Mouse (Mus musculus): Measurements from ENCODE around the gene Rapgef4. TPM values are rescaled to one million over a fixed set of nuclear protein-coding genes. Genes with fewer than 3 reads are reported as not detected.

The Rapgef4 gene
- polyA plus RNA-seq, 1 experiment: 8.1 TPM

GRCm38 (mm10) chr2:72092046-72092445 lies 111.0 kb downstream of the Rapgef4 start:
- no peaks in the 10 kb centered on the region for H3K27me3 ChIP-seq (ENCODE audit: control insufficient read depth, insufficient read depth, low read length)
- H3K36me3 ChIP-seq (ENCODE audit: control insufficient read depth, insufficient read depth, low read length): no peaks in the 10 kb centered on the region
- no peaks in the 10 kb centered on the region for H3K4me1 ChIP-seq (ENCODE audit: control insufficient read depth, insufficient read depth, low read length)
- no peak overlapping the region for H3K27ac ChIP-seq (ENCODE audit: control insufficient read depth, insufficient read depth, low read depth, low read length)
- no peak overlapping the region for H3K4me3 ChIP-seq (ENCODE audit: control insufficient read depth, low read depth, low read length)
- TF ChIP-seq POLR2A (IDR thresholded peaks at IDR 0.05; ENCODE audit: control insufficient read depth, low read depth, low read length): no peak
- no peak for TF ChIP-seq CTCF (IDR thresholded peaks at IDR 0.05; ENCODE audit: control insufficient read depth, insufficient read depth, insufficient replicate concordance, low read depth, low read length)

- TF ChIP-seq POLR2A (IDR thresholded peaks at IDR 0.05; ENCODE audit: control insufficient read depth, low read depth, low read length): no peak
- TF ChIP-seq CTCF (IDR thresholded peaks at IDR 0.05; ENCODE audit: control insufficient read depth, insufficient read depth, insufficient replicate concordance, low read depth, low read length): no peak
- no peaks in the 10 kb centered on the region for H3K4me1 ChIP-seq (ENCODE audit: control insufficient read depth, insufficient read depth, low read length)
- H3K4me3 ChIP-seq (ENCODE audit: control insufficient read depth, low read depth, low read length): no peak overlapping the region
- H3K27me3 ChIP-seq (ENCODE audit: control insufficient read depth, insufficient read depth, low read length): no peaks in the 10 kb centered on the region
- H3K36me3 ChIP-seq (ENCODE audit: control insufficient read depth, insufficient read depth, low read length): no peaks in the 10 kb centered on the region
- H3K27ac ChIP-seq (ENCODE audit: control insufficient read depth, insufficient read depth, low read depth, low read length): no peak overlapping the region
Measured at GRCm38 (mm10) chr2:72093402-72094037, 112.5 kb downstream of the Rapgef4 start.

GRCm38 (mm10) chr2:72094038-72094437 lies 113.0 kb downstream of the Rapgef4 start:
- no peaks in the 10 kb centered on the region for H3K27me3 ChIP-seq (ENCODE audit: control insufficient read depth, insufficient read depth, low read length)
- no peaks in the 10 kb centered on the region for H3K4me1 ChIP-seq (ENCODE audit: control insufficient read depth, insufficient read depth, low read length)
- H3K36me3 ChIP-seq (ENCODE audit: control insufficient read depth, insufficient read depth, low read length): no peaks in the 10 kb centered on the region
- no peak for TF ChIP-seq CTCF (IDR thresholded peaks at IDR 0.05; ENCODE audit: control insufficient read depth, insufficient read depth, insufficient replicate concordance, low read depth, low read length)
- no peak for TF ChIP-seq POLR2A (IDR thresholded peaks at IDR 0.05; ENCODE audit: control insufficient read depth, low read depth, low read length)
- H3K27ac ChIP-seq (ENCODE audit: control insufficient read depth, insufficient read depth, low read depth, low read length): no peak overlapping the region
- H3K4me3 ChIP-seq (ENCODE audit: control insufficient read depth, low read depth, low read length): no peak overlapping the region

- TF ChIP-seq POLR2A (IDR thresholded peaks at IDR 0.05; ENCODE audit: control insufficient read depth, low read depth, low read length) (no peak), CTCF (IDR thresholded peaks at IDR 0.05; ENCODE audit: control insufficient read depth, insufficient read depth, insufficient replicate concordance, low read depth, low read length) (no peak)
- Histone ChIP-seq H3K27ac (ENCODE audit: control insufficient read depth, insufficient read depth, low read depth, low read length) (no peak overlapping the region), H3K4me1 (ENCODE audit: control insufficient read depth, insufficient read depth, low read length) (no peaks in the 10 kb centered on the region), H3K27me3 (ENCODE audit: control insufficient read depth, insufficient read depth, low read length) (no peaks in the 10 kb centered on the region), H3K4me3 (ENCODE audit: control insufficient read depth, low read depth, low read length) (no peak overlapping the region), H3K36me3 (ENCODE audit: control insufficient read depth, insufficient read depth, low read length) (no peaks in the 10 kb centered on the region)
Measured at GRCm38 (mm10) chr2:72094446-72094845, 113.4 kb downstream of the Rapgef4 start.

GRCm38 (mm10) chr2:72095002-72095401 lies 114.0 kb downstream of the Rapgef4 start:
- no peaks in the 10 kb centered on the region for H3K36me3 ChIP-seq (ENCODE audit: control insufficient read depth, insufficient read depth, low read length)
- no peak overlapping the region for H3K4me3 ChIP-seq (ENCODE audit: control insufficient read depth, low read depth, low read length)
- H3K27me3 ChIP-seq (ENCODE audit: control insufficient read depth, insufficient read depth, low read length): no peaks in the 10 kb centered on the region
- H3K27ac ChIP-seq (ENCODE audit: control insufficient read depth, insufficient read depth, low read depth, low read length): no peak overlapping the region
- TF ChIP-seq CTCF (IDR thresholded peaks at IDR 0.05; ENCODE audit: control insufficient read depth, insufficient read depth, insufficient replicate concordance, low read depth, low read length): no peak
- TF ChIP-seq POLR2A (IDR thresholded peaks at IDR 0.05; ENCODE audit: control insufficient read depth, low read depth, low read length): no peak
- H3K4me1 ChIP-seq (ENCODE audit: control insufficient read depth, insufficient read depth, low read length): no peaks in the 10 kb centered on the region

GRCm38 (mm10) chr2:72096345-72096744 lies 115.3 kb downstream of the Rapgef4 start:
- Histone ChIP-seq H3K27ac (ENCODE audit: control insufficient read depth, insufficient read depth, low read depth, low read length) (no peak overlapping the region), H3K4me1 (ENCODE audit: control insufficient read depth, insufficient read depth, low read length) (no peaks in the 10 kb centered on the region), H3K27me3 (ENCODE audit: control insufficient read depth, insufficient read depth, low read length) (no peaks in the 10 kb centered on the region), H3K36me3 (ENCODE audit: control insufficient read depth, insufficient read depth, low read length) (no peaks in the 10 kb centered on the region), H3K4me3 (ENCODE audit: control insufficient read depth, low read depth, low read length) (no peak overlapping the region)
- TF ChIP-seq POLR2A (IDR thresholded peaks at IDR 0.05; ENCODE audit: control insufficient read depth, low read depth, low read length) (no peak), CTCF (IDR thresholded peaks at IDR 0.05; ENCODE audit: control insufficient read depth, insufficient read depth, insufficient replicate concordance, low read depth, low read length) (no peak)

GRCm38 (mm10) chr2:72098366-72098765 lies 117.3 kb downstream of the Rapgef4 start:
- Histone ChIP-seq H3K27ac (ENCODE audit: control insufficient read depth, insufficient read depth, low read depth, low read length) (no peak overlapping the region), H3K4me1 (ENCODE audit: control insufficient read depth, insufficient read depth, low read length) (no peaks in the 10 kb centered on the region), H3K36me3 (ENCODE audit: control insufficient read depth, insufficient read depth, low read length) (no peaks in the 10 kb centered on the region), H3K27me3 (ENCODE audit: control insufficient read depth, insufficient read depth, low read length) (no peaks in the 10 kb centered on the region), H3K4me3 (ENCODE audit: control insufficient read depth, low read depth, low read length) (no peak overlapping the region)
- TF ChIP-seq POLR2A (IDR thresholded peaks at IDR 0.05; ENCODE audit: control insufficient read depth, low read depth, low read length): no peak
- no peak for TF ChIP-seq CTCF (IDR thresholded peaks at IDR 0.05; ENCODE audit: control insufficient read depth, insufficient read depth, insufficient replicate concordance, low read depth, low read length)
